Mouse (Mus musculus): ENCODE data around the gene Zfp704.

- no peak for TF ChIP-seq FLI1 (IDR thresholded peaks at IDR 0.05; ENCODE audit: low read length)
- TF ChIP-seq GATA1 (IDR thresholded peaks at IDR 0.05; ENCODE audit: borderline replicate concordance, low read length): no peak
These were observed 179.9 kb downstream of the Zfp704 start for GRCm38 (mm10) chr3:9429946-9430345.

All from megakaryocyte, embryonic 14.5 days (primary cell).